Mouse (Mus musculus): ENCODE data around the gene Igsf9. TPM values are rescaled to one million over a fixed set of nuclear protein-coding genes. Genes with fewer than 3 reads are reported as not detected.

Igsf9 gene
- polyA plus RNA-seq, 1 experiment = 0.77 TPM

DNA sequence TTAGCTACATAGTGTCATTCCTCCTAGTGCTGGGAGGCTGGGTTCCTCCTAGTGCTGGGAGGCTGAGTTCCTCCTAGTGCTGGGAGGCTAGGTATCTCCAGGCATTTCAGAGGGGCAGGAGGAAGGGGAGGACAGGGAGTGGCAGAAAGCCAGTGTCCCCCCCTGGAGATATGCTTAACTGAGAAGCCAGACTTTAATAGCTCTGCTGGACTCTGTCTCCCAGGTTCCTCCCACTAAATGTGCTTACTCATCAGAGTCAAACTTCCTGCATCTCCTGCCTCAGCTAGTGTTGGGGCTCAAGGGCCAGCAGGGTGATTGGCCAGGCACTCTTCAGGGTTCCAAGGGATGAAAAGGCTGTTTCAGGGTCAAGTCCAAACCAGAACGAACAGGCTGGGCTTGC lies 33.8 kb downstream of the Igsf9 start:
- H3K79me2 ChIP-seq (ENCODE audit: control insufficient read depth, insufficient read depth) = no peaks in the 10 kb centered on the region
- no peaks in the 10 kb centered on the region for H3K27me3 ChIP-seq (ENCODE audit: control insufficient read depth, insufficient read depth, insufficient read length)
- H3K4me3 ChIP-seq = no peak overlapping the region
- no peak overlapping the region for H3K4me2 ChIP-seq (ENCODE audit: low read depth)
- no peak overlapping the region for H3ac ChIP-seq (ENCODE audit: control insufficient read depth, insufficient read length)
- TF ChIP-seq REST (IDR thresholded peaks at IDR 0.05; ENCODE audit: insufficient read depth, insufficient read length) (no peak), POLR2A (IDR thresholded peaks at IDR 0.05; ENCODE audit: insufficient read length, low read depth) (no peak)
- H3K36me3 ChIP-seq (ENCODE audit: control insufficient read depth, insufficient read depth) = no peaks in the 10 kb centered on the region

DNA sequence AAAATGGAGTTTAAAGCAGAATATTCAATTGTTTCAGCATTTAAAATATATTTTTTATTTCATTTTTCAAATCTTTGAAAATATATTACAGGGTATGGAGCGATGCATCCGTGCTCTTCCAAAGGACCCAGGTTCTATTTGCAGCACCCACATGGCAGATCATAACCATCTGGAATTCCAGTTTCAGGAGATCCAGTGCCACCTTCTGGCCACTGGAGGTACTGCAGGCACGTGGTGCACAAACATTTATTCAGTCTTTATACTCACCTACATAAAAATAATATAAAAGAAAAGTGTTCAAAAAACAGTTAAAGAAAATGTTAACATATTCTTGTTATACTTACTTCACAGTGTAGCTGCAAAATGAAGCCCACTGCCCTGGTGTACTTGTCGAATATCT lies 36.4 kb downstream of the Igsf9 start:
- Histone ChIP-seq H3K4me2 (ENCODE audit: low read depth) (no peak overlapping the region), H3K36me3 (ENCODE audit: control insufficient read depth, insufficient read depth) (no peaks in the 10 kb centered on the region), H3K27me3 (ENCODE audit: control insufficient read depth, insufficient read depth, insufficient read length) (no peaks in the 10 kb centered on the region), H3K79me2 (ENCODE audit: control insufficient read depth, insufficient read depth) (no peaks in the 10 kb centered on the region), H3ac (ENCODE audit: control insufficient read depth, insufficient read length) (no peak overlapping the region), H3K4me3 (no peak overlapping the region)
- TF ChIP-seq TCF3 (IDR thresholded peaks at IDR 0.05; ENCODE audit: insufficient read length, low read depth) (no peak), POLR2A (IDR thresholded peaks at IDR 0.05; ENCODE audit: insufficient read length, low read depth) (no peak), MYOG (IDR thresholded peaks at IDR 0.05; ENCODE audit: control insufficient read depth in 1 of 3, insufficient read depth in 1 of 3, insufficient read length in 2 of 3, low read depth in 2 of 3) (no peak), TCF12 (IDR thresholded peaks at IDR 0.05; ENCODE audit: insufficient read depth, poor library complexity, severe bottlenecking) (no peak), MAX (IDR thresholded peaks at IDR 0.05; ENCODE audit: low read depth) (no peak), MYOD1 (IDR thresholded peaks at IDR 0.05; ENCODE audit: control insufficient read depth in 1 of 3, insufficient read length in 2 of 3, low read depth in 2 of 3) (no peak), SRF (IDR thresholded peaks at IDR 0.05; ENCODE audit: control insufficient read depth, insufficient read length, low read depth) (no peak), USF1 (IDR thresholded peaks at IDR 0.05; ENCODE audit: low read depth) (no peak)

DNA sequence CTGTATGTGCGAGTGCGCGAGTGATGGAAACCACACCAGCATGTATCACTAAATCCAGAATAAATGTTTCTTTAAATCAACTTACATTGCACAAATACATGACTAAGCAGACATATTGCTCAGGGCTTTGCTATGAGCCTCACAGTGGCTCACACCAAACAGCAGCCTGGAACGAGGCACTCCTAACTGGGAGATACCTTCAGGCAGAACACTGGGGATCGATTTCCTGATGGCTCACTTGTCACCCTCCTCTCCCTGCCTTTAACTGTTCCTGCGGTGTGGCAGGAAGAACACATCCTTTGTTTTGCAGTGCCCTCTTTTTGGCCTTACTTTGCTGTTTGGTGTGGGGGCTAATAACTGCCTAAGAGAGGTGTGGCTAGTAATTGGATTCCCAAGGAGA lies 38.1 kb downstream of the Igsf9 start:
- TF ChIP-seq E2F4 (IDR thresholded peaks at IDR 0.05; ENCODE audit: insufficient read depth) (no peak), USF1 (IDR thresholded peaks at IDR 0.05; ENCODE audit: low read depth) (no peak), SRF (IDR thresholded peaks at IDR 0.05; ENCODE audit: control insufficient read depth, insufficient read length, low read depth) (no peak), CEBPB (IDR thresholded peaks at IDR 0.05; ENCODE audit: insufficient read depth, poor library complexity, severe bottlenecking) (no peak), TCF12 (IDR thresholded peaks at IDR 0.05; ENCODE audit: insufficient read depth, poor library complexity, severe bottlenecking) (no peak), TCF3 (IDR thresholded peaks at IDR 0.05; ENCODE audit: insufficient read length, low read depth) (no peak), POLR2A (IDR thresholded peaks at IDR 0.05; ENCODE audit: insufficient read length, low read depth) (no peak), REST (IDR thresholded peaks at IDR 0.05; ENCODE audit: insufficient read depth, insufficient read length) (no peak), POLR2AphosphoS2 (IDR thresholded peaks at IDR 0.05; ENCODE audit: insufficient read length, low read depth) (no peak), MAX (IDR thresholded peaks at IDR 0.05; ENCODE audit: low read depth) (no peak), MYOD1 (IDR thresholded peaks at IDR 0.05; ENCODE audit: control insufficient read depth in 1 of 3, insufficient read length in 2 of 3, low read depth in 2 of 3) (no peak), MYOG (IDR thresholded peaks at IDR 0.05; ENCODE audit: control insufficient read depth in 1 of 3, insufficient read depth in 1 of 3, insufficient read length in 2 of 3, low read depth in 2 of 3) (no peak)
- Histone ChIP-seq H3K79me2 (ENCODE audit: control insufficient read depth, insufficient read depth) (no peaks in the 10 kb centered on the region), H3K4me2 (ENCODE audit: low read depth) (no peak overlapping the region), H3ac (ENCODE audit: control insufficient read depth, insufficient read length) (no peak overlapping the region), H3K36me3 (ENCODE audit: control insufficient read depth, insufficient read depth) (no peaks in the 10 kb centered on the region), H3K27me3 (ENCODE audit: control insufficient read depth, insufficient read depth, insufficient read length) (no peaks in the 10 kb centered on the region), H3K4me3 (no peak overlapping the region)

DNA sequence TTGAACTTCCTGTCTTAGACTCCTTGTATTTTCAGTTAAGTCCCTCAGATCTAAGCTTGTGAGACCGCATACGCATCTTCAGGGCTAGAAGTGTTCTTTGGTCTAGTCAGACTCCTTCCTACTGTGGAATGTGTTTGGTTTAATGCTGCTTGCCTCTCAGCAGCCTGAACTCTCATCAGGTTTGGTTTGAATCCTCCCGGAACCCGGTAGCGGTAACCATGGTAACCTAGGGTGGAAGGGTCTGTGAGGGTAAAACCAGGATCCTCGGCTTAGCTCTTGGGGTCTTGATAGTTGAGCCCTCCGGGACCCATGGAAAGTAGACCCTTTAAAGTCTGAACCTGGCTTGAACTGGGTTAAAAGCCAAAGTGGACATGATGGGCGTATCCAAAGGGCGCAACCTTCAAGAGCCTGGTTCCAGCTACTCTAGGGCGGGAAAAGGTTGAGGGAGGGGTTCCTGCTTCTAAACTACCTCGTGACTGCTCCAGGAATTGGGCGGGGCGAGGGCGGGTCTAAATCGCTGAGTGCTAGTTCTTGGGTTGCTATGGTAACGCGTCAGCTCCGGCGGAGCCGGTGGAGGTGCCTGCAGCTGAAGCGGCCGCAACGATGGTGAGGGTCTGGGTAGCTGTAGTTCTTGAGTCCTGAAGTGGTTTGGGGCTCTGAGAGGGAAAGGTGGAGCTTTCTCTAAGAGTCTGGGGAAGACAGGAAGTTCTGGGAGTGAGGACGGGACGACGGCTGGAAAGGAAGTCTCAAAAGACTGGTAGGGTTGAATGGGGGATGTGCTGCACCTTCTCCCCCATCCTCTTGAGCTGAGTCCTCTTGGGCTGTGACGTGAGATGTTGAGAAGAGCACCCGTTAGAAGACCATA lies 39.2 kb downstream of the Igsf9 start, which contains the start of gene Cfap45:
Cfap45 (plus strand) TSS at position 226 of the 865 bp plus-strand sequence.
- Histone ChIP-seq H3K4me2 (ENCODE audit: low read depth) (no peak within 1 kb of the TSS), H3K27me3 (ENCODE audit: control insufficient read depth, insufficient read depth, insufficient read length) (no peaks in the 10 kb centered on the region), H3K36me3 (ENCODE audit: control insufficient read depth, insufficient read depth) (no peaks in the 10 kb centered on the region), H3ac (ENCODE audit: control insufficient read depth, insufficient read length) (no peak within 1 kb of the TSS), H3K4me3 (no peak within 1 kb of the TSS), H3K79me2 (ENCODE audit: control insufficient read depth, insufficient read depth) (no peaks in the 10 kb centered on the region)
- no peak for TF ChIP-seq REST (IDR thresholded peaks at IDR 0.05; ENCODE audit: insufficient read depth, insufficient read length)
- no peak for TF ChIP-seq MYOD1 (IDR thresholded peaks at IDR 0.05; ENCODE audit: control insufficient read depth in 1 of 3, insufficient read length in 2 of 3, low read depth in 2 of 3)
- no peak for TF ChIP-seq POLR2A (IDR thresholded peaks at IDR 0.05; ENCODE audit: insufficient read length, low read depth)
- TF ChIP-seq MYOG (IDR thresholded peaks at IDR 0.05; ENCODE audit: control insufficient read depth in 1 of 3, insufficient read depth in 1 of 3, insufficient read length in 2 of 3, low read depth in 2 of 3) = no peak
- no peak for TF ChIP-seq CEBPB (IDR thresholded peaks at IDR 0.05; ENCODE audit: insufficient read depth, poor library complexity, severe bottlenecking)
- no peak for TF ChIP-seq POLR2AphosphoS2 (IDR thresholded peaks at IDR 0.05; ENCODE audit: insufficient read length, low read depth)
- TF ChIP-seq E2F4 (IDR thresholded peaks at IDR 0.05; ENCODE audit: insufficient read depth) = no peak
- no peak for TF ChIP-seq SRF (IDR thresholded peaks at IDR 0.05; ENCODE audit: control insufficient read depth, insufficient read length, low read depth)
- no peak for TF ChIP-seq MAX (IDR thresholded peaks at IDR 0.05; ENCODE audit: low read depth)
- no peak for TF ChIP-seq TCF3 (IDR thresholded peaks at IDR 0.05; ENCODE audit: insufficient read length, low read depth)
- no peak for TF ChIP-seq TCF12 (IDR thresholded peaks at IDR 0.05; ENCODE audit: insufficient read depth, poor library complexity, severe bottlenecking)

DNA sequence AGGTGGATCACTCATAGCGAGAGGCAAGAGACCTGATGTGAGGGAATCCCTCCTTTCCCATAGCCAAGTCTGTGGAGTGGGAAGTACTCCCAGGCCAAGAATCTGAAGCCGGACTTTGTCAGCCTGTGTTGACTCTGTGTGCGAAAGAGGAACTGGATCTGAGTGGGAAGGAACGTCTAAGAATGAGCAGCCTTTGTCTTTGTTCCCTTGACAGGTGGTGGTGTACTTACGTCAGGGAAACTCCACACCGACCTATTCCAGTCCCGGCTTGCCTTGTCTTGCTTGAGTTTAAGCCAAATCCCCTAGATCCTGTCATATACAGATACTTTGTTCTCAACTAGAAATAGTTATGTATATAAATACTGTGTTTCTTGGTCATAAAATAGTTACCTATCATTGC lies 40.9 kb downstream of the Igsf9 start:
- no peak overlapping the region for H3K4me2 ChIP-seq (ENCODE audit: low read depth)
- no peak overlapping the region for H3K4me3 ChIP-seq
- TF ChIP-seq USF1 (IDR thresholded peaks at IDR 0.05; ENCODE audit: low read depth) = no peak
- TF ChIP-seq POLR2A (IDR thresholded peaks at IDR 0.05; ENCODE audit: insufficient read length, low read depth) = no peak
- no peak for TF ChIP-seq TCF12 (IDR thresholded peaks at IDR 0.05; ENCODE audit: insufficient read depth, poor library complexity, severe bottlenecking)
- no peak for TF ChIP-seq TCF3 (IDR thresholded peaks at IDR 0.05; ENCODE audit: insufficient read length, low read depth)
- H3K36me3 ChIP-seq (ENCODE audit: control insufficient read depth, insufficient read depth) = no peaks in the 10 kb centered on the region
- no peak overlapping the region for H3ac ChIP-seq (ENCODE audit: control insufficient read depth, insufficient read length)
- no peaks in the 10 kb centered on the region for H3K79me2 ChIP-seq (ENCODE audit: control insufficient read depth, insufficient read depth)
- H3K27me3 ChIP-seq (ENCODE audit: control insufficient read depth, insufficient read depth, insufficient read length) = no peaks in the 10 kb centered on the region
